Mouse (Mus musculus): ENCODE results near the gene Slc17a7.

Slc17a7 gene

DNA sequence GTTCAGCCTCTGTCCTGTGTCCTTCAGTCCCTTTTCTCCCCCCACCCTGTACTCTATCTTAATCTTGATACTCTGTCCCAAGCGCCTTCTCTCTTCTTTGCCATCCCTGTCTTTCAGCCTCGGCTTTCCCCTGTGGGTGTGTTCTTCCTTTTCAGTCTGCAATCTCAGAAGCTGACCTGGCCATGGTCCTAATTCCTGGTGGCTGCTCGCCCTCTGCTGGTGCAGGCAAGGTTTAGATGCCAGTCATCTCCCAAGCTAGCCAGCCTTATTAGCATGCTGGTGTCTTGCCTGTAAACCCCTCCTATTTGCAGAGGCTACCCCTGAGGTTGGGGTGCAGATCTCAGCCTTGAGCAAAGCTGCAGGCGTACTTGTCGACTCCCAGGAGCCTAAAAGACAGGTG, 34.7 kb downstream of the Slc17a7 start:
- no peak for DNase-seq (ENCODE audit: low read depth, low spot score)

GRCm38 (mm10) chr7:45198961-45199360, 35.2 kb downstream of the Slc17a7 start:
- DNase-seq (ENCODE audit: low read depth, low spot score), result no peak

- DNase-seq (ENCODE audit: low read depth, low spot score), result no peak
These were observed 38.9 kb downstream of the Slc17a7 start for GRCm38 (mm10) chr7:45202654-45203053.

DNA sequence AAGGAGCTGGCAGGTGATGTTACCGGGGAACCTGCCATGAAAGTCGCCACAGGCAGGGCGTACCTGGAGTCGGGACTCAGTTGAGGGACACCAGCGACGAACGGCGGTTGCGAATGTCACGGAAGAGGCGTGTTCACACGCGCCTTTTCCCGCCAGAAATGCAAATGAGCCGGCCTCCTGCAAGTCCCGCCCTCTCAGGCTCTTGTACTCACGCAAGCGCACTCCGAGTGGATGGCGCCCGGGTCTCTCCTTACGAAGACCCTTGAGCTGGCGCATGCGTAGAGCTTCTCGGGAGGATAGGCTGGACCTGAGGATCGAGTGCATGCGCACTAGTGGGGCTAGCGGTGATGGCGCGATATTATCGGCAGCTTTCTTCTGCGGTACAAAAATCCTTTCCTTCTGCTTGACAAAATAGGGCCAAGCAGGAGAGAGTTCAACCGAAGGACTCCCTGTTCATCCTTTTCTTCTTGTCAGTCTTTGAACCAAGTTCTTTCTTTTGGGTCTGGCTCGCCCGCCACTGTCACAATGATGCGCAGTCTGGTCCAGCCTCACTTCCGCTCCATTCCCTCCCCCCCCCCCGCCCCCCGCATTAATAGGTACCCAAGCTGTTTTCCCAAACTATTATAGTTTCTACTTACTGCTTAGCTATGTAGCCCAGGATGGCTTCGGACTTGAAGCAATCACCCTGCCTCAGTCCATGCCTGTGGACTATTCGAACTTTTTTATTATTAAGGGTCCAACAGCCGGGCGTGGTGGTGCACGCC, 40.8 kb downstream of the Slc17a7 start, which contains the start of gene Ccdc155:
TSS of gene Ccdc155 (minus strand) at position 513 of the 764 bp plus-strand sequence.
- DNase-seq (ENCODE audit: low read depth, low spot score), result peak; percentile 54

- DNase-seq (ENCODE audit: low read depth, low spot score), result no peak
These were observed 44.5 kb downstream of the Slc17a7 start for GRCm38 (mm10) chr7:45208260-45208659.

DNA sequence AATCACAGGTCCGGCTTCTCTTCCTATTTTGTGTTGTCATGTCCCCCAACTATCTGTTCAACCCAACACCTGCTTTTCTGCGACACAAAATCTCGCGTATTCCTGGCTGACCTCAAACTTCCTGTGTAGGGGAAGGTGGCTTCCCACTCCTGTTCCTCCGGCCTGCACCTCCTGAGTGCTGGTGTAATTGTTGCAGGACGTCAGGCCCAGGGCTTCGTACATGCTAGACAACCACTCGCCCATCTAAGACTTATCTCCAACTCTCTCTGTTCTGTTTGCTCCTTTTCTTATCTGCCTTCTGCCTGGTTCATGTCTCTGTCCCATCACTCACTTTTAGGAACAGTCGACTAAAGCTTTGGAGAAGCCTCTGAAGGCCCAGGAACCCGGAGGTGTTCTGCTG, 47.3 kb downstream of the Slc17a7 start:
- DNase-seq (ENCODE audit: low read depth, low spot score), result no peak

DNA sequence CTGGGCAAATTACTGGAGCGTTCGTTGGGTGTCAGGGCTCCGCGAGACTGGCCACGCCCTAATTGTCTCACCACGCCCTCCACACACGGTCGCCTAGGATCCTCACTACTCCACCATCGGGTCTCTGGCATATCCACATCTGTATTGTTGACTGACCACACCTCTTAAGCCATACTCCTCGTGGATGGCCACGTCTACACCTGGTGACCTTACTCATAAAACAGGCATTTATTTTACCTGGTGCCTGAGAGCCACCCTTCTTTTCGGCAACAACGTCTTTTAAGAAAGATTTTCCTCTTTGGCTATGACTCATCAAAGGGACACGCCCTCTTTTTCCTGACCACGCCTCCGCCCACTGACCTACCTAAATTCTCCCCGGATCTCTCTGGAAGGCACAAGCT, 48.1 kb downstream of the Slc17a7 start, which contains the start of gene Dkkl1:
TSS of gene Dkkl1 (minus strand) at position 297 of the 401 bp plus-strand sequence.
- DNase-seq (ENCODE audit: low read depth, low spot score), result peak; percentile 52

DNA sequence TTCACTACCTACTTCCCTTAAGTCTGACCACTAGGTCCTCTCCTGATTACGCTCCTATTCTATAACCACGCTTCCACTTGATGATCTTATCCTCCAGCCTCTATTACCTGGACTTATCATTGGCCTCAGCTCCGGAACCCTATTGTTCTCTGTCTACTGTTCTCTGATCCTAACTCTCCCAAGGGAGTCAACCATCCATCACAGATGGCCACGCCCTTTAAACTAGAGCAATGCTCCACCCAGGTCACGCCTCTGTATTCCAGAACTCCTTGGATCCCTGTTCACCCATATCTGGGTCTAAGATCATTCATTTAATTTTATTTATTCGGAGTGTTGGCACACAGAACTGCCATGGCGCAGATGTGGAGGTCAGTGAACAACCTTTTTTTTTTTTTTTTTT, 48.6 kb downstream of the Slc17a7 start:
- DNase-seq (ENCODE audit: low read depth, low spot score), result peak; percentile 5

GRCm38 (mm10) chr7:45213708-45214107, 50.0 kb downstream of the Slc17a7 start:
- DNase-seq (ENCODE audit: low read depth, low spot score), result no peak

GRCm38 (mm10) chr7:45215673-45216441, 52.1 kb downstream of the Slc17a7 start, which contains the start of gene Tead2:
Gene Tead2, plus strand, starts transcription at chr7:45215753.
- no peak for DNase-seq (ENCODE audit: low read depth, low spot score)

DNA sequence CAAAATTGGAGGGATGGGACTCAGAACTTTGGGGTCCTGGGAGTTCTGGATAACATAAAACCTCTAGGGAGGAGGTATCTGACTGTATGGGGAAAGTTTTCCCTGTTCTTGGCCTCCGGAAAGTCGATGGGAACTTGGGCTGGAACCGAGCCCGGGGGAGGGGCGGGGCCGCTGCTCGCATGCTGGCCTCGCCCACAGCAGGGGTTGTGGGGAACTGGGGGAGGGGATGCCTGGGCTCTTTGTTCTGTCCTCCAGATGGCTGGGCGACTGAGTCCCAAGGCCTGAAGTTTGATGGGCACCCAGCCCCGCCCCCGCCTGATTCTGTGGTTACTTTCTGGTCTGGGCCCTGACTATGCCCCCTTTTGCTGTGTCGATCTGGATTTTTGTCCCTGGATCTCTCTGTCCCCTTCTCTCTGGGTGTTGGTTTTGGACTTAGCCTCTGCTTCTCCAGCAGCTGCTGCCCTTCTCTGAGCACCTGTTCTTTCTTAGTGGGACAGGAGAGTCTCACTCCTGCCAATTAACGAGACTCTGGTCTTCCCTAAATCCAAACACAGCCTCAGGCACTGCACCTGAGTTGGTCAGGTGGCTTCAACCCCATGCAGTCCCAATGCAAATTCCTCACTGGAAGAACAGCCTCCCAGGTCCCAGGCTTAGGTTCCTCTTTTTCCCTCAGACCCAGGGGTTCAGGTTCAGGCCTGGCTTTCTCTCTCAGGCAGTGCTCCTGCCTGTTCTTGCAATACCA, 52.9 kb downstream of the Slc17a7 start:
- no peak for DNase-seq (ENCODE audit: low read depth, low spot score)

DNA sequence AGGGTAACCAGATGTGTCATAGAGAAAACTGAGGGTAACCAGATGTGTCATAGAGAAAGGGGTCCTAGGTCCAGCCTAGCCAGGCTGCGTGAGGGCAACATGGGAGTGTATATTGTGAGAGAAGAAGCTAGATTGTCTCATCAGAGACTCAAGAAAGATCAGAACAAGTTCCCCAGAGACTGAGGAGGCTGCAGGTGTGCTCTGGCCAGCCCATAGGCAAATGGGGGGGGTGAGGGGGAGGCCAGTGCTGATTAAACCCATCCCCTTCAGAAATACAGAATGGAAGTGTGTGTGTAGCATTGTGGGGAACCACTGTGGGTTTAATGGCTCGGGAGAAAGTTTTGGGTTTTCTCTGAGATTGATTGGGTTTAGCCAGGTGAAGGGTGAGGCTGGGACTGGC, 57.9 kb downstream of the Slc17a7 start:
- no peak for DNase-seq (ENCODE audit: low read depth, low spot score)

DNA sequence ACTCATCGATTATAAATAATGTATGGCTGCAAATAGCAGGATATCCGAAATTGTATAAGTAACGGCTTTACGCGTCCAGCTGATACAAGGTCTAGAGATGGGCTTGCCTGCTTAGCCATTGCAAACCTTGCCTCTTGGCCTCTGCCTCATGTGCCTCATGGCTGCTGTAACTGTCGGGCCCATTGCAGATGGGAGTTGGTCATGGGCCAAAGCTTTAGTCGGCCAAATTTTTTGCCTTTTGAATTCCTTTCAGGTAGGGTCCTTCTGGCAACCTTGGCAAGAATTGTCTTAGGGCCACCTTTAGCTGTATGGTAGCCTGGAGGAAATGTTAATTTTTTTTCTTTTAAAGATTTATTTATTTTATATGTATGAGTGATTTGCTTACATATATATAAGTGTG, 61.1 kb downstream of the Slc17a7 start:
- no peak for DNase-seq (ENCODE audit: low read depth, low spot score)

Data from c-Kit-negative CD71-positive TER-119-positive erythroid progenitor cells, embryonic 14.5 days (primary cell).